Mouse (Mus musculus) cerebellum, postnatal 14 days (tissue): ENCODE results near the gene Wipf2.
A peak's percentile ranks its signal among the peaks of the same experiment; 100 is the strongest.
"Not testable (repeated sequence)": the region's sequence is repeated elsewhere in the genome, so short reads cannot be mapped to it uniquely, and the experiment has no call there.

ENCODE experiments used
- DNase-seq, 2 experiments: peaks; one replicate each; pipeline ENCODE4 v3.0.0; 2021; ENCODE audit warnings: mixed read lengths in 2 of 2

The Wipf2 gene

GRCm38 (mm10) chr11:98863028-98863750 is at the start of gene Wipf2:
Gene Wipf2 (plus strand): TSS chr11:98863638.
- peak; percentile 98 for DNase-seq

DNA sequence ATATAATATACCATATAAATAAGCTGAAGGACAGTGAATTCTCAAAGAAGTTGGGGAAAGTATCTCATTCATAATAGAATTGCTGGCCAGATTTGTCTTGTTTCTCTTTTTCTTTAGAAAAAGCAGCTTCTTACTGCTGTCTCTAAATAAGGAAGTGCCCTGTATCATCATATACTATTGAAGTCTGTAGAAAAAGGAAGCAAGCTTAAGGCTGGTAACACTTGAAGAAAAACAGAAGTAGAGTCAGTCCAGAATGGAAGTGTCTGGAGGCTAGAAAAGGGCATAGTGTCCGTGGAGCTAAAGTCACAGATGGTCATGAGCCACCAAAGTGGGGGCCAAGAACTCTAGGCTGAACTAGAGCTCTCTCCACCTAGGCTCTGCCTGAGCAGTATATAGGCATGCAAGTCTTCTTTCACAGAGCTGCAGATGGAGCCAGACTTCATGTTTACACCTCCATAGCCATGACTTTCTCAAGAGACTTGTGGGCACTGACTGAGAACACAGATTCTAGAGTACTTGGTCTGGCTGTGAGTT is 46.7 kb upstream of the Wipf2 start:
- DNase-seq = no peak

- no peak for DNase-seq
Measured at GRCm38 (mm10) chr11:98820968-98821367, 42.5 kb upstream of the Wipf2 start.

GRCm38 (mm10) chr11:98826071-98826470 is 37.4 kb upstream of the Wipf2 start:
- not testable (repeated sequence) for DNase-seq

DNA sequence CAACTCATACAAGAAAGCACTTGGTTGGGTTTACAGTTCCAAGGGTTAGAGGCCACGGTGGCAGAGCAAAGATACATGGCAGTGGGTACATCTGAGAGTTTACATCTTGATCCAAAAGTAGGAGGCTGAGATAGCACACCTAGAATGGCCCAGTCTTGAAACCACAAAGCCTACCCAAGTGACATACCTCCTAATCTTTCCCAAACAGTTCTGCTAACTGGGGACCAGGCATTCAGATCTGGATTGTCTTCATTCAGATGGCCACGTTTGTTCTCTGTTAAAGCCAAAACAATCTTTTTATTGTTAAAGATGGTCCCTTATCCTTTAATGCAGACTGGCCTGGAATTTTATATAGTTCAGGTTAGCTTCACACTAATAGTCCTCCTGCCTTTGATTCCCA is 35.6 kb upstream of the Wipf2 start:
- DNase-seq = no peak

- peak; percentile 56 to 71 for DNase-seq
Measured at GRCm38 (mm10) chr11:98829091-98829775, 34.2 kb upstream of the Wipf2 start.

- DNase-seq = no peak
Measured at GRCm38 (mm10) chr11:98829875-98830274, 33.6 kb upstream of the Wipf2 start.

GRCm38 (mm10) chr11:98835296-98835695 is 28.1 kb upstream of the Wipf2 start:
- no peak for DNase-seq

DNA sequence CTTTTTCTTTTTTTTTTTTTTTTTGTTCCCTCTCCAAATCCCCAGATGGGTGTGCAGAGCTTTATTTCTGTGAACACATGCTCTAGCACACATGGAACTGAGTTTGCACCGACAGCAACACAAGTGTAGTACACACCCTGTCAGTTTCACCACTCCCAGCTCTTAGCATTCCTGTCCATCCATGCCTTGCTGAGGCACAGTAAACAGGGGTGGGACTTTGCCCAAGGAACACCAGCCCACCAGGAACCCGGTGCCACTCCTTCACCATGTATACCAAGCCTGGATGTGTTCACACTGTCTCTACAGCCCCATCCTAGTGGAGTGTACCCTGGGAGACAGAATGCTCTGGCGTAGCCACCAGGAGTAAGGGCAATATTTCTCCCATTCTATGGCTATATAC is 27.7 kb upstream of the Wipf2 start:
- DNase-seq = no peak

GRCm38 (mm10) chr11:98836128-98836527 is 27.3 kb upstream of the Wipf2 start:
- DNase-seq = no peak

- DNase-seq = peak; percentile 90 to 91
Measured at GRCm38 (mm10) chr11:98836651-98837141, 26.7 kb upstream of the Wipf2 start, which contains the start of gene Rapgefl1. Gene Rapgefl1 (plus strand): TSS chr11:98836785.

GRCm38 (mm10) chr11:98837231-98837704 is 26.2 kb upstream of the Wipf2 start:
- DNase-seq = peak in 1 of 2 experiments; percentile 53

- DNase-seq = no peak
Measured at GRCm38 (mm10) chr11:98837917-98838316, 25.5 kb upstream of the Wipf2 start.

GRCm38 (mm10) chr11:98838512-98838911 is 24.9 kb upstream of the Wipf2 start:
- peak; percentile 40 to 50 for DNase-seq

DNA sequence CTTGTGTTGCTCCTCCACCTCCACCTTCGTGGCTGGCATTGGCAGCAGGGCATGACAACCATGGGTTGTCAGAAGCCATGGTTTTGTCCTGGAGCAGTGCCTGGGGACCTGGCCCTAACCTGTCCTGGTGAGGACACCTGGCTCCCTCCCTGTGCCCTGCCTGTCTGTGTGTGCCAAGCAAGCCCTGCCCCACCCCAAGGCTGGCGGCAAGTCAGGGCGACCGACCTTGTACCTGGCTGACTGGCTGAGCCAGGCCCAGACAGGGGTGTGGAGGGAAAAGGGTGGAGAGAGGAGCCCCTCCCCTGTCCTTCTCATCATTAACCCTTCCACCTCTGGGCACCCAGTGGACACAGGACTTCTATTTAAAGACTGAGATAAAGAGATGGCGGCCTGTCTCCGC is 24.0 kb upstream of the Wipf2 start:
- no peak for DNase-seq

GRCm38 (mm10) chr11:98839897-98840296 is 23.5 kb upstream of the Wipf2 start:
- DNase-seq = no peak

DNA sequence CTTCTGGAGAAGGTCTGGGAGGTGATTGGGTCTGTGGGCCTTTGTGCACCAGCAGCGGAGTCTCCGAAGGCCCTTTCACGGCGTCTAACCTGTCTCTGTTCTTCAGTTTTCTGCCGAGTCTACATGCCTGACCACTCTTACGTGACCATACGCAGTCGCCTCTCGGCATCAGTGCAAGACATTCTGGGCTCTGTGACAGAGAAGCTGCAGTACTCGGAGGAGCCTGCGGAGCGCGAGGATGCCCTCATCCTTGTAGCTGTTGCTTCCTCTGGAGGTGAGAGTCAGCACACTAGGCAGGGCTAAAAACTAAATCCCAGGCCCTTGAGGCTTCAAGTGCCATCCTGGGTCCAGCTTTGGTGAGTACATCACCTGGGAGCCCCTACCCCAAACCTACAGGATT is 17.4 kb upstream of the Wipf2 start:
- peak; percentile 78 to 83 for DNase-seq

DNA sequence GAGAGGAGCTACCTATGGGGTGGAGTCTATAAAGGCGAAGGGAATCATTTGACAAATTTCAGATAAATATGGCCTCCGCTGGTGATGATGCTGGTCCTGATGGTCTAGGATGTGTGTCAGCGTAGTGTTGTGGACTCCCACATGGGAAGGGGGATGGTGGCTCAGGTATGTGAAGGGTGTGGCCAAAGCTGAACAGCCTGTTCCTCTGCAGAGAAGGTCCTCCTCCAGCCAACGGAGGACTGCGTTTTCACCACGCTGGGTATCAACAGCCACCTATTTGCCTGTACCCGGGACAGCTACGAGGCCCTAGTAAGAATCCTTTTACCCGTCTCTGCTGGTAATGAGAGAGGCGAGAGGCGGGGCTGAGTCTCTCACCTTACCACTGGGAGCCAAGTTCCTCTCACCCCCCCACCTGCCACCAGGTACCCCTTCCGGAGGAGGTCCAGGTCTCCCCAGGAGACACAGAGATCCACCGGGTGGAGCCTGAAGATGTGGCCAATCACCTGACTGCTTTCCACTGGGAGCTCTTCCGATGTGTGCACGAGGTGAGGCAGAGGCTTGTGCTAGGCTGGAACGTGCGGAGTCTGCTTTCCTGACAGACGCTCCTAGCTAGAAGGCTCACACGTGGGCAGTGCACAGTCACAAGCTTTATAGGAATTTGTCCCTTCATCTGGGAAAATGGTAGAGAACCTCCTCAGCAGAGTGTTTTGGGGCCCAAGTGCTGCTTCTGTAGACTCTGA is 16.4 kb upstream of the Wipf2 start:
- no peak for DNase-seq

GRCm38 (mm10) chr11:98849196-98849894 is 14.1 kb upstream of the Wipf2 start:
- DNase-seq = no peak

DNA sequence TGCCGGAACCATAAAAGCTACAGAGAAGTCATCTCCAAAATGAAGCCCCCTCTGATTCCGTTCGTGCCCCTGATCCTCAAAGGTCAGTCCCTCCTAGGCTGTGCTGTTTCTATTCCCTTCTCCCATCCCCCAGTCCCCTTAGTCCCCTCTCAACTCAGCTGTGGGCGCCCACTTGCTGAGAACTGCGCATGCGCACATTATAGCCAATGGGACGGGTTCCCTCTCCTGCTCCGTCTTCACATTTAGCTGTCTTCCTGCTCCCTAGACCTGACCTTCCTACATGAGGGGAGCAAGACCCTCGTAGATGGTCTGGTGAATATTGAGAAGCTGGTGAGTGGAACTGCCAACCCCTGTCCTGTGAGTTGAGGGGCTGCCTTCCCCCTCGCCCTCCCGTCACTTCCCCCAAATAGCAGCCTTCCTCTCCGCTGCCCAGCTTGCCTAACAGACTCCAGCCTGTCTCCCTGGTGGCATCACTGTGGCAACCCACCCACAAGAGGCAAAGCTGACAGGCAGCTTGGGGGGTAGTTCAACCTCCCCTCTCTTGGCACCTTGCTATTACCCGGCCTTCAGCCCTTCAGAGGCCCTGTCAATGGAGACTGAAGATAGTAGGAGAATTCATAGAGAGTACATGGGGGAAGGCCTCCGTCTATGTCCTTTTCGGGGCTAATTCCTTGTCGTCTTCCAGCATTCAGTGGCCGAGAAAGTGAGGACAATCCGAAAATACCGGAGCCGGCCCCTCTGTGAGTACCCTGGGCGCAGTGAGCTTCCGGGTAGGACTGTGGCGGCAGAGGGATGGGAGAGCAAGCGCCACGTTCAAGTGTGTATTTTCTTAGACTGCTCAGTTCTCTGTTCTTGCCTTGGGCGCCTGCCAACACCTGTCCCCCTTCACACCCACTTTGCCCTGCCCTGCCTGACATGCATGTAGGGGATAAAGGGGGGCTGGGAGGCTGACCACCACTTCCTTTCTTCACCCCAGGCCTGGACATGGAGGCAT is 13.0 kb upstream of the Wipf2 start:
- peak; percentile 53 to 70 for DNase-seq

DNA sequence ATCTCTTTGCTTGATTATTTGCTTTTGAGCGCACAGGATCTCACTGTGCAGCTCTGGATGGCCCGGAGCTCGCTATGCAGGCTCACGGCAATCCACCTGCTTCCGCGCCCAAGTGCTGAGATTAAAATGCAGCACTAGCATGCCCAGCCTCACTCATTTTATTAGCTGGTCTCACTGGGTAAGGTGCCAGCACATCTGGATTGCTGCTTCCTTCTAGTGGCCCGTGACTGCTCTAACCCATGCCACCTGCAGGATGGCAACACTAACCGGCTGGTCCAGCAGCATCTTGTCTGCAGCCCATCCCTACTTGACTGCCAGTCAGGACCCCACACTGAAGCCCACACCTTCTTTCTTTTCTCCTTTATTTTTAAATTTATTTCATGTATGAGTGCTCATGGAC is 9.3 kb upstream of the Wipf2 start:
- DNase-seq = no peak
